Mouse (Mus musculus): Measurements from ENCODE around the gene Gmfb.
"Not testable (repeated sequence)": the region's sequence is repeated elsewhere in the genome, so short reads cannot be mapped to it uniquely, and the experiment has no call there.

The Gmfb gene

GRCm38 (mm10) chr14:46821873-46822716, at the start of gene Gmfb:
TSS of gene Gmfb (minus strand) at chr14:46822242.
- DNase-seq = peak; percentile 95 to 97

- no peak for DNase-seq
Measured at GRCm38 (mm10) chr14:46862922-46863321, 40.9 kb upstream of the Gmfb start.

GRCm38 (mm10) chr14:46853677-46854076, 31.6 kb upstream of the Gmfb start:
- DNase-seq = no peak

DNA sequence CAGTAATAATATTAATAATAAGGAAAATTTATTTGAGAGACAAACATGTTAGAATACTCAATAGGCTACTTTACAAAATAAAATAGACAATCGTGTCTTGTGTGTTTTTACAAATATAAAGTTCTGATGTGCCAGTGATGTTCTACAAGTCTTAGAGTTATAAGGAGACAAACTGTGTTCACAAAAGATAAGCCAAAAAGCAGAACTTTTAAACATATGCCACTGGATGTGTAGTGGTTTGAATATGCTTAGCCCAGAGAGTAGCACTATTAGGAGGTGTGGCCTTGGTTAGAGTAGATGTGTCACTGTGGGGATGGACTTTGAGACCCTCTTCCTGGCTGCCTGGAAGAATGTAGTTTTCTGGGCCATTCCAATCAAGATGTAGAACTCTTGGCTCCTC, 27.7 kb upstream of the Gmfb start:
- no peak for DNase-seq

- no peak for DNase-seq
Measured at GRCm38 (mm10) chr14:46848736-46849135, 26.7 kb upstream of the Gmfb start.

GRCm38 (mm10) chr14:46848063-46848590, 26.1 kb upstream of the Gmfb start:
- DNase-seq = peak in 1 of 2 experiments; percentile 9

- DNase-seq = no peak
Measured at GRCm38 (mm10) chr14:46845706-46846105, 23.7 kb upstream of the Gmfb start.

DNA sequence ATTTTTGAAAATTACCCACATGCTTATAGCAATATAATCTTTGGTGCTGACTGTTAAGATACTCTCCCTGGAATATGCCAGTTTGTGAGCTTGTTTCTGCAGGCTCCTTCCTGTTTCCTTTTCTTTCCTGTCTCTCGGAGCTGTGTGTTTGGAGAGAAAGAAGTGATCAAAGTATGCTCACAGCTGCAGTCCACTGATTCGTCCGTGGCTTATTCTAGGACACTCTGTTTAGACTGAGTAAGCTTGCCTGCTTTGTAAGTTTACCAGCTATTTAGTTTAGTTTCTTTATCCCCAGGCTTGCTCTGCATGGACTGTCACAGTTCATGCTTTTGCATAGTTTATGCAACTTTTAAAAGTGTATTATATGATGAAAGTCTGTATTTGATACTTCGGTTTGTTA, 17.3 kb upstream of the Gmfb start:
- DNase-seq = no peak

DNA sequence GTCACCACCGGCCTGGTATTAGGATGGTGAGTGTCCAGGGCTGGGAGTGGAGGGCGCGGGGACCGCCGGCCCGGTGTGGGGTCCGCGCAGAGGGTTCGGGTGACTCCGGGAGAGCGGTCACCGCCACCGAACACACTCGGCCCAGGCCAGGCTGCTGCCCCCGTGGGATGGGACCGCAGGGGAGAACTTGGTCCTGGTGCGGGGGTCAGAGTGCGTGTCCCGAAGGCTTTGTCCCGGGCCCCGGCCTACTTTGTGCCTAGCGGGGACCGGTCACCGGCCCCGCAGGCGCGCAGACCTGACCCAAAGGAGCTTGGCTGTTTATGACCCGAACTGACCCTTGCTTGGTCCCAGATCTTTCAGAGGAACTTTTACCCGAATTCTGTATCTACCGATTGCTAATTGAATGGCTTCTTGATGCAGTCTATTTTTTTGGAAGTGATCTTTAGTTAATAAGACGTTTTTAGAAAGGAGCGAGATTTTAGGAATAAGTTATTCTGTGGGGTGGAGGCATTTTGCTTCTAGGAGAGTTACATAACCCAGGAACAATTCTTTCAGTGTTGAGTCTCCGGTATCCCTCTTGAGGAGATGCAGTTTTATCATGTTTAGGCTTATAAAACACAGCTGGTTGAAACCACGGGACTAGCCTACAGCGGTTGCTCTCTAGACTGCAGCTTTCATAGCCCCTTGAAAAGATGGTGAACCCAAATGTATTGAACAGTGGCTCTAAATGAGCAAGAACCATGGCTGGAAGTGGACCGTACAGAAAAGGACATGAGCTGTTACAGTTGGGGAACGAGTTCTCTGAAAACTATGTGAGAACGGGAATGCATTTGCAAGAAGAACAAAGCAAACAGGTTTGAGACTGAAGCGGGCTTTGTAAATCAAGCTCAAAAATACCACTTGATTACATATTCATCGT, 10.6 kb upstream of the Gmfb start:
- DNase-seq = peak; percentile 8 to 32

GRCm38 (mm10) chr14:46831837-46832333, 9.8 kb upstream of the Gmfb start, which contains the start of gene Cgrrf1:
TSS of gene Cgrrf1 (plus strand) at chr14:46832125.
- peak; percentile 98 for DNase-seq

DNA sequence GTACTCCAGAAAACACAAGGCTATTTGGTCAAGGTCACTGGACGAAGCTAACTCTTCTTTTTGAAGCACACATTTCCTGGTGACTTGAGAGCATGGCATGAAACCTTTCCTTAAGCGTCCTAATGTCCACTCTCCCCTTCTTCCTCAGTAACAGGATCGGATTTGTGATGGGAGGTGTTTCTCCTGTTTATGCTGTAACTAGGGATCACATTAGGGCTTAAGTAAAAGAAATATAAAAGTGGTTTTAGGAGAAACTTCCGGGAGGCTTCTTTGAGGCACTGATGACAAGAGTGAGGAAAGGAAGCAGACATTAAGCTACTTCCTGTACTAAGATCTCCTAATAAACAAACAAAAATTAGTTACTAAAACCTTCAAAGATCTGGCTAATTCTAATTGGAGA, 9.3 kb upstream of the Gmfb start:
- DNase-seq = no peak

DNA sequence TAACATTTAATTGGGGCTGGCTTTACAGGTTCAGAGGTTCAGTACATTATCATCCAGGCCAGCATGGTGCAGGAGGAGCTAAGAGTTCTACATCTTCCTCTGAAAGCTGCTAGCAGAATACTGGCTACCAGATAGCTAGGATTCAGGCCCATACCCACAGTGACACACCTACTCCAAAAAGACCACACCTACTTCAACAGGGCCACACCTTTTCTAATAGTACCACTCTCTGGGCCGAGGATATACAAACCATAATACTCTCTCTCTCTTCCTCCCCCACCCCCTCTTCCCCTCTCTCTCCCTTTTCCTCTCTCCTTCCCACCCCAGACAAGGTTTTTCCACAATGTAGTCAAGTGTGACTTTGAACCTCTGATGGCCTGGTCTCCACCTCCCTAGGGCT, 5.4 kb upstream of the Gmfb start:
- no peak for DNase-seq

DNA sequence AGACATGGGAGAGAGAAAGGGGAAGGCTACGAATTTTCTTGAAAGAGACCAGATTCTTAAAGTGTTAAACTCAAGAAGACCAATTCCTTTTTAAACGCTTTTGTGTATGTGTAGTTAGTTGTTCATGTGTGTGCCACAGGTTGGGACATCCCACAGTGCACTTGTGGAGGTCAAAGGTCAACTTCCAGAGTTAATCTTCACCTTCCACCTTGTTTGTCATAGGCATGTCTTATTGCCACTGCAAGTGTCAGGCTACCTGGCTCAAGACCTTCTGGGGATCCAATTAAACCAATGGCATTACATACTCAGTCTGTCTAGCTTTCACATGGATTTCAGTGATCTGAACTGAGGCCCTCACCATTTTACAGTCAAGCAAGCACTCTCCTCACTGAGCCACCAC, 2.0 kb upstream of the Gmfb start:
- peak; percentile 52 to 53 for DNase-seq

DNA sequence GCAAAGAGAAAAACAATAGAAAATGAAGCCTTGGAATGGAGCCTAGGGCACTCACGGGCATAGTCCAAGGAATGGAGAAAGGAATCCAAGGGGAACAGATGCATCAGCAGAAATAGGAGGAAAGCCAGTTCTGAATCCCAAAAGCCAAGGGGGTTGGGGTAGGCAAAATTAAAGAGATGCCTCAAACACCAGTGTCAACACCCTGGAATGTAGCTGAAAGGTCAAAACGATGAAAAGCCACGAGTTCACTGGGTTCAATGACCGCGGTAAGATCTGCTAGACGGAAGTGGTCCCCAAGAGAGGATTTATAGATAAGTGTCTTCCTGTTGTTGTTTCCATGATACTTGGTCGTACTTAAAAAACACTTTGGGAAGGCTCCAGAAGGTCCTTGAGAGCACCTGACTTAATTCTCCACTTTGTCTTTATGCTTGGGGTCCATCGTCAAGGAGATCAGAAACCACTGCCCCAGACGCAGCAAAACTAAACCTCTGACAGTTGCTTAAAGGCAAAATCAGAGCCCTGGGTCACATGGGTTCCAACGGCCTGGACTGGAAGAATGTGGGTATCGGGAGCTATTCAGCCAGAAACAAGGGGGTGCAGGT, 670 bp downstream of the Gmfb start:
- peak; percentile 67 to 72 for DNase-seq

GRCm38 (mm10) chr14:46819961-46820360, 2.1 kb downstream of the Gmfb start:
- not testable (repeated sequence) for DNase-seq

DNA sequence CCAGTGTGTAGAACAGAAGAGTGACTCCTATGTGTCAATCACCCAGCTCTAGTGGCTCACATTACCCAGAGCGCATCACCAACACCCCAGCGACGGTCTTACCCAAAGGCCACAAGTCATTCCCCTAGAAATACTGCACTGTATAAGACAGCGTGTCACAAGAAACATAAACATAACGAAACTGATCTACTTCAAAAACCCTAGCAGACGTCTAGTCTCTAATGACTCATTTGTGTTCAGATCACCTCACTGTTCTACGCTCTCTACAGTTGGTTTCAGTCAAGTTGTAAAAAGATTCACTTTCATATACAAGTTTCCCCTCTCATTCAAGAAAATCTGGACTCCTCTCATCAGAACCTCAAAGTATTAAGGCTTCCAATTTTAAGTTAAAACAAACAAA, 3.3 kb downstream of the Gmfb start:
- DNase-seq = no peak

DNA sequence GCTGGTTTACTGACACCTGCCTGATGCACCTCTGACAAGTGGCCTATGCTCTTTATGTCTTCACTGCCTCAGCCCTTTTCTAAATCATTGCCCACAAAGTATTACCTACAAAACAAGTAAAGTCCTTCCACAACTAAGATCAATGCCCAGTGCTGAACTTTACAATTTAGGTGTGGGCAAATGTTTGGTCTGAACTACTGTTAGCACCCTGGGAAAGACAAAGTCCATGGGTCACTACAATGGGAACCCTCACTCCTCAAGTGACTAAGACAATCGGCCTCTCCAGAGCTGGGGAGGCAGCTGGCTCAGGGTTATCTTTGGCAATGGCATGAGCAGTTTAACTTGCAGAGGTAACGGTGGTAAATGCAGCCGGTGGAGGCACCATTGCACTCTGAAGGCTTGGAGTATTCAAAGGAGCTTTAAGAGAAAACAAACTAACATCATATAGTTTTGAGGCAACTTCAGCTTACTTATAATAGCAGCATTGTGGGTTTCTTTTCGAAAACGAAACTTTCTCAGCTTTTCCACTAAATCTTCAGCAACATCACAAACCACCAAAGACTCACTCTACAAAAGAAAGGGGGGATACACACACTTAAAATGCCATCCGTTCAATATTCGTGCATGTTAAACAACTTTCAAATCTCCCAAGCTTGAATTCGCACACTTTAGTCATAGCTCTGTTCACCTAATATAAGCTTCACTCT, 5.0 kb downstream of the Gmfb start:
- DNase-seq = no peak

DNA sequence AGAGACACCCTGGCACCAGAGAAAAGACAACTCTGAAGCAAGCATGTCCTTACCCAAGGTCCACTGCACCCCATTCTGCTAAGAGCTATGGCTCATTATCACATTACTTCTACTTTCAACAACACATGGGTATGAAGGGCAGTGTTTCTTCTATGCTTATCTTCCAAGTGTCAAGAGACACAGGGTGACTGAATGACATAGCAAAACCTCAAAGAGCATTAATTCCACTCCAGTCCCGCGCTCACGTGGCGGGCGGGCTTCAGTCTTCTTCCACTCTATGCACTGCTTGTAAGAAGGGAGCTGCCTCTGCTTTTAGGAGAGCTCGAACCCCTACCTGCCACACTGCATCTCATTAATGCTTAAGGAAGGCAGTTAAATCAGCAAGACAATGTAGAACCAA, 6.4 kb downstream of the Gmfb start:
- DNase-seq = no peak

DNA sequence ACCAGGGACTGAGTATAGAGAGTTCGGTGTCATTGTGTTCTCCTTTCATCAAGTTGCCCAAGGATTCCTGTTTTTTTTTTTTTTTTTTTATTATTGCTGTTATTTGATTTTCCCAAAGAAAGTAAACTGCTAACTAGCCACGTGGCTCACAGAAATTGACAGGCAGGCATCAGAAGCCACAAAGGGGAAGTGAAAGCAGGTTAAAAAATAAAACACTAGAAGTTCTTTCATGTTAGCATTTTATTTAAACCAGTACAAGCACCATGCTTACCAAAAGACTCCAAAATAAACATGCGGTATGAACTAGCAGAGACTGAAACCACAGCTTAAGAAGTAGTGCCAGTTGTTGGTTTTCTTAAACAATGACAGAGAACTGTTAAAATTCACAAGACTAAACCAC, 14.1 kb downstream of the Gmfb start:
- no peak for DNase-seq

DNA sequence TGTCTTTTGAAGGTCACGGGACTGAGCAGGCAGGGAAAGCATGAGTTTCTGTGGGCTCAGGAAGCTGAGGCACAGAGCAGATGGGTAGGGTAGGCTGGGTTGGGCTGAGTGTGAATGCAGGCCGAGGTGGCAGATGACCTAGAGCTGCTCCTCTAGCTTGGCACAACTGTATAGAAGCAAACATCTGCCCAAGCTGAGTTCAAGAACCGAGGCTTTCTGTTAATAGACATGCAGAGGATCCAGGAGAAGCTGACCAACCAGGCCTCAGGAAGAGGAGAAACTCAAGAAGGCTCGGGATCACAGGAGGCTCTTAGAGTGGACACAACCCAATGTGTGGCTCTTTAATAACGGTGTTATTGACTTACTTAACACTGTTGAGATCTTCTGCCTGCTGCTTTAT, 15.9 kb downstream of the Gmfb start:
- no peak for DNase-seq

GRCm38 (mm10) chr14:46803791-46804190, 18.3 kb downstream of the Gmfb start:
- no peak for DNase-seq

DNA sequence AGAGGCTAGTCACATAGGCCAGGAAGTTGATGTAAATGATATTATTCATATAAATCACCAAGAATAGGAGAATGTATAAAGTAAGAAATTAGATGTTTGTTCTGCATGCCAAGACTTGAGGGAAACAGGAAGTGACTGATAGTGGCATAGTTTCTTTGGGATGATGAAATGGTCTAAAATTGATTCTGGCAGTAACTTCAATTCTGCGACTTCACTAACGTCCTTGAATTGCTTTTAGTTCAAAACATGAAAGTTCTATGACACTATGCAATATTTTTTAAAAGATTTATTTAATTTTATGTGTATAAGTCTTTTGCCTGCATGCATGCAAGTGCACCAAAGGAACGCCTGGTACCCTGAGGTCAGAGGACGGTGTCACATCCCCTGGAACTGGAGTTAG, 18.8 kb downstream of the Gmfb start:
- DNase-seq = no peak
